Mouse (Mus musculus): ENCODE measurements around the gene Ifrd1. TPM values are rescaled to one million over a fixed set of nuclear protein-coding genes. Genes with fewer than 3 reads are reported as not detected.

Gene Ifrd1
- total RNA-seq, 1 experiment = 116 TPM

DNA sequence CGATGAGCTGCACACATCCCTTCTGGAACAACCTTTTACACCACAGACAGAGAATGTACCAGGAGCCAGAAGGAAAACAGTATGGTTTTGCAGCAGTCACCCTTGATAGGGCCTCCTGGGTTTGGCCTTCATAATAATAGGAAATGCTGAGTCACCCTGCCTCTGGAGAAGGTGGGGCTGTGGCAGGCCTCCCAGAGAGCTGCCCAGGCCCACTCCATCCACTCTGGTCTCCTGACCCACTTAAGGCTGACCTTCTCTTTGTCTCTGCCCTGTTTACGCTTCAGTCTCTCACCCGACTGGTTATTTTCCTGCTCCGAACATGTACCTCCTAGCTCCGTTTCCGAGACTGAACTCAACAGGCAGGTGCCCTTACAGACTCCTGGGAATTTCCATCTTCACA is 328 bp downstream of the Ifrd1 start:
- in situ Hi-C loops (cut with MboI; ENCODE audit: low sequenced_read_pairs in 2 of 2, unreplicated experiment in 2 of 2) = no loop called here
- TF ChIP-seq CHD2 (IDR thresholded peaks at IDR 0.05; ENCODE audit: low read depth, low read length) = no peak
- no peak for TF ChIP-seq ZC3H11A (IDR thresholded peaks at IDR 0.05; ENCODE audit: borderline replicate concordance, low read depth, low read length)
- TF ChIP-seq ZNF384 (IDR thresholded peaks at IDR 0.05; ENCODE audit: low read depth, low read length) = no peak
- peak; percentile 79 for TF ChIP-seq MAFK (IDR thresholded peaks at IDR 0.05; ENCODE audit: insufficient read depth, low read depth, low read length)
- TF ChIP-seq HCFC1 (IDR thresholded peaks at IDR 0.05; ENCODE audit: borderline replicate concordance, insufficient read depth, low read length) = no peak
- H3K9ac ChIP-seq (ENCODE audit: insufficient read depth, low read depth, low read length, poor library complexity, severe bottlenecking) = no peak overlapping the region
- no peaks in the 10 kb centered on the region for H3K9me3 ChIP-seq (ENCODE audit: control insufficient read depth, insufficient read depth, low read depth, low read length)
- H3K4me1 ChIP-seq (ENCODE audit: control insufficient read depth in 2 of 2, insufficient read depth in 2 of 2, low read length in 2 of 2, poor library complexity in 1 of 2) = peaks cover 6 to 8% of the 10 kb centered on the region in 2 experiments; a peak in 3 of 4 replicates
- no peaks in the 10 kb centered on the region for H3K36me3 ChIP-seq (ENCODE audit: control insufficient read depth, insufficient read depth, low read length, poor library complexity, severe bottlenecking)
- DNase-seq (ENCODE audit: low read depth, low spot score) = no peak
- H3K4me3 ChIP-seq (ENCODE audit: insufficient read depth in 1 of 2, low read depth in 1 of 2, low read length in 2 of 2, poor library complexity in 1 of 2, severe bottlenecking in 1 of 2) = no peak overlapping the region
- H3K27ac ChIP-seq (ENCODE audit: insufficient read depth, low read depth, low read length, poor library complexity, severe bottlenecking) = no peak overlapping the region

DNA sequence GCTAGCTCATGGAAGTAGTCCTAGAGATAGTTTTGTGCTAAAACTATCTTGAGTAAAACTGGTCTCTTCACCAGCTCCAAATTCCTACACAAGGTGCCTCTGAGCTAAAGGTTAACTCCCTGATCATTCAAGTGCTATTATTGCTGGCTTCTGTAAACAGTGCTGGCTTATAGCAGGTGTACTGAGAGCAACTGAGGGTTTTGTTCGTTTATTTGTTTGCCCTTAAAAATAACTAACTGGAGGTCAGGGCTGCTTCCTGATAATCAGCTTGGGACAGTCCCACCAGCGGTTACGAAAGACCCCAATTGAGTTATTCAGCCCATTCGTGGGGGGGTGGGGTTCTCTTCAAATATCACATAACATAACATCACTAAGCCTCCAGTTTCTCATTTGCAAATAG is 920 bp downstream of the Ifrd1 start:
- no peak for TF ChIP-seq ZNF384 (IDR thresholded peaks at IDR 0.05; ENCODE audit: low read depth, low read length)
- Histone ChIP-seq H3K36me3 (ENCODE audit: control insufficient read depth, insufficient read depth, low read length, poor library complexity, severe bottlenecking) (no peaks in the 10 kb centered on the region), H3K9me3 (ENCODE audit: control insufficient read depth, insufficient read depth, low read depth, low read length) (no peaks in the 10 kb centered on the region), H3K9ac (ENCODE audit: insufficient read depth, low read depth, low read length, poor library complexity, severe bottlenecking) (no peak overlapping the region), H3K4me1 (ENCODE audit: control insufficient read depth in 2 of 2, insufficient read depth in 2 of 2, low read length in 2 of 2, poor library complexity in 1 of 2) (peaks cover 6 to 8% of the 10 kb centered on the region in 2 experiments; a peak in 3 of 4 replicates), H3K4me3 (ENCODE audit: insufficient read depth in 1 of 2, low read depth in 1 of 2, low read length in 2 of 2, poor library complexity in 1 of 2, severe bottlenecking in 1 of 2) (no peak overlapping the region), H3K27ac (ENCODE audit: insufficient read depth, low read depth, low read length, poor library complexity, severe bottlenecking) (no peak overlapping the region)
- DNase-seq (ENCODE audit: low read depth, low spot score) = no peak
- in situ Hi-C loops (cut with MboI; ENCODE audit: low sequenced_read_pairs in 2 of 2, unreplicated experiment in 2 of 2) = no loop called here

DNA sequence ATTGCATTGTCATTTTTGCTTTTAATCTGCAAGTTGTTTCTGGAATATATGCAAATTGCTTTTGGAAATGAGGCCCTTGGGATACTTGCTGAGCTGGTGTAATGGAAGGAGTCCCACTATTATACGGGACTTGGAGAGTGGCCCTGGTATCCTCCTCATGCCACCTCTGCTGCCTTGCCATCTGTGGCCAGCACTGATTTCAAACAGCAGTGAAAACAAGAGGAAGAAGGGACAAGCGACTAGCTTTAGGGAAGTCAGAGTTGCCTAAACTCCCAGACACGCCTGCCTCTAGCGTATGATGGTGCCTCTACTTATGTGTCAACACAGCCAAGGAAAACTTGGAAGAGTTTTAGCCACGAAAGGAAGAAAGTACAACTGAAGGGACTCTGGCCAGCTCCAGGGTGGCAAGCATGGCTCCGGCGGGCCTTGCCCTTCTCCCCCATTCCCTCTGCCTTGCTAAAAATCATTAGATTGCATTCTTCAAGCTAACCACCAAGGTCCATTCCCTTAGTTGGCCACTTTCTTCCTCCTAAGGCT is 2.8 kb downstream of the Ifrd1 start:
- no peak overlapping the region for H3K27ac ChIP-seq (ENCODE audit: insufficient read depth, low read depth, low read length, poor library complexity, severe bottlenecking)
- in situ Hi-C loops (cut with MboI; ENCODE audit: low sequenced_read_pairs in 2 of 2, unreplicated experiment in 2 of 2) = no loop called here
- H3K4me3 ChIP-seq (ENCODE audit: insufficient read depth in 1 of 2, low read depth in 1 of 2, low read length in 2 of 2, poor library complexity in 1 of 2, severe bottlenecking in 1 of 2) = no peak overlapping the region
- H3K4me1 ChIP-seq (ENCODE audit: control insufficient read depth in 2 of 2, insufficient read depth in 2 of 2, low read length in 2 of 2, poor library complexity in 1 of 2) = peaks cover 3 to 8% of the 10 kb centered on the region in 2 experiments; a peak in 3 of 4 replicates
- no peaks in the 10 kb centered on the region for H3K9me3 ChIP-seq (ENCODE audit: control insufficient read depth, insufficient read depth, low read depth, low read length)
- no peak for TF ChIP-seq CHD2 (IDR thresholded peaks at IDR 0.05; ENCODE audit: low read depth, low read length)
- no peak overlapping the region for H3K9ac ChIP-seq (ENCODE audit: insufficient read depth, low read depth, low read length, poor library complexity, severe bottlenecking)
- no peaks in the 10 kb centered on the region for H3K36me3 ChIP-seq (ENCODE audit: control insufficient read depth, insufficient read depth, low read length, poor library complexity, severe bottlenecking)
- DNase-seq (ENCODE audit: low read depth, low spot score) = no peak

DNA sequence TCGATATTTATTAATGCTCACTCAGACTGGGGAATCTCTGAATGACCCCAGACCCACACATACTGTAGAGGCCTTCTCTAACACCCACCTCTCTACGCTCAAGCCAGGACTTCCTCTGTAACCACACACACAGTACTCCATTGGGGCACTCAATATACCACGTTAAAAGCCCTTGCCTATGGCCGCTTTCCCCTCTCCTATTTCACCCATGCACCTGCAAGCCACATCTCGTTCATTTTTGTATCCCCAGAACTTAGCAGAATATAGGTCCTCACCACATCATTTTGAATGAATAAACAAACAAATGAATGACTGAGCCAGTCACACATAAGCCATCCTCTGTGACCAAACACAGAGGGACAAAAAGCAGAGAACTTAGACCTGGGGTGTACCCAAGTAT is 3.4 kb downstream of the Ifrd1 start:
- in situ Hi-C loops (cut with MboI; ENCODE audit: low sequenced_read_pairs in 2 of 2, unreplicated experiment in 2 of 2) = no loop called here
- DNase-seq (ENCODE audit: low read depth, low spot score) = no peak
- peaks cover 3 to 8% of the 10 kb centered on the region in 2 experiments; a peak in 3 of 4 replicates for H3K4me1 ChIP-seq (ENCODE audit: control insufficient read depth in 2 of 2, insufficient read depth in 2 of 2, low read length in 2 of 2, poor library complexity in 1 of 2)
- H3K4me3 ChIP-seq (ENCODE audit: insufficient read depth in 1 of 2, low read depth in 1 of 2, low read length in 2 of 2, poor library complexity in 1 of 2, severe bottlenecking in 1 of 2) = no peak overlapping the region
- TF ChIP-seq MAFK (IDR thresholded peaks at IDR 0.05; ENCODE audit: insufficient read depth, low read depth, low read length) = no peak
- TF ChIP-seq HCFC1 (IDR thresholded peaks at IDR 0.05; ENCODE audit: borderline replicate concordance, insufficient read depth, low read length) = no peak
- TF ChIP-seq ZC3H11A (IDR thresholded peaks at IDR 0.05; ENCODE audit: borderline replicate concordance, low read depth, low read length) = no peak
- TF ChIP-seq CHD2 (IDR thresholded peaks at IDR 0.05; ENCODE audit: low read depth, low read length) = no peak
- TF ChIP-seq ZNF384 (IDR thresholded peaks at IDR 0.05; ENCODE audit: low read depth, low read length) = no peak
- H3K36me3 ChIP-seq (ENCODE audit: control insufficient read depth, insufficient read depth, low read length, poor library complexity, severe bottlenecking) = no peaks in the 10 kb centered on the region
- H3K27ac ChIP-seq (ENCODE audit: insufficient read depth, low read depth, low read length, poor library complexity, severe bottlenecking) = no peak overlapping the region
- no peaks in the 10 kb centered on the region for H3K9me3 ChIP-seq (ENCODE audit: control insufficient read depth, insufficient read depth, low read depth, low read length)
- no peak overlapping the region for H3K9ac ChIP-seq (ENCODE audit: insufficient read depth, low read depth, low read length, poor library complexity, severe bottlenecking)

DNA sequence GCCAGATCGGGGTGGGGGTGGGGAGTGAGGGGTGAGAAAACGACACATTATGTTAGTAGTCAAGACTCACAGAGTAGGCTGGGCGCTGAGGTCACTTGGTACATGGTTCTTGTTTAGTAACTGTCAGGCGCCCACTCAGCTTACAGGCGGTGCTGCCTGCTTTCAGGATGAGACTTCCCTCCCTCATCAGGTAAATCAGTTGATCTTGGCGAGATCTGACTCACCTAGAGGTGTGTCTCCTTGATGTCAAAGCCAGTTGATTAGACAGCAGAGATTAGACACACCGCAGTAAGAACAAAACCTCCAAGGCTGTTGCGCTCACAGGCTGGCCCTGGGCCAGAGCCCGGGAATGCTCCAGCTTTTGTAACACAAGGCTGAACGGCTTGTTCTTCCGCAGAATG is 4.5 kb downstream of the Ifrd1 start:
- TF ChIP-seq CHD2 (IDR thresholded peaks at IDR 0.05; ENCODE audit: low read depth, low read length) = no peak
- TF ChIP-seq ZNF384 (IDR thresholded peaks at IDR 0.05; ENCODE audit: low read depth, low read length) = no peak
- TF ChIP-seq HCFC1 (IDR thresholded peaks at IDR 0.05; ENCODE audit: borderline replicate concordance, insufficient read depth, low read length) = no peak
- TF ChIP-seq ZC3H11A (IDR thresholded peaks at IDR 0.05; ENCODE audit: borderline replicate concordance, low read depth, low read length) = no peak
- TF ChIP-seq MAFK (IDR thresholded peaks at IDR 0.05; ENCODE audit: insufficient read depth, low read depth, low read length) = no peak
- no peak overlapping the region for H3K27ac ChIP-seq (ENCODE audit: insufficient read depth, low read depth, low read length, poor library complexity, severe bottlenecking)
- H3K9ac ChIP-seq (ENCODE audit: insufficient read depth, low read depth, low read length, poor library complexity, severe bottlenecking) = no peak overlapping the region
- H3K4me1 ChIP-seq (ENCODE audit: control insufficient read depth in 2 of 2, insufficient read depth in 2 of 2, low read length in 2 of 2, poor library complexity in 1 of 2) = peaks cover 3 to 8% of the 10 kb centered on the region in 2 experiments; a peak in 3 of 4 replicates
- no peaks in the 10 kb centered on the region for H3K36me3 ChIP-seq (ENCODE audit: control insufficient read depth, insufficient read depth, low read length, poor library complexity, severe bottlenecking)
- H3K9me3 ChIP-seq (ENCODE audit: control insufficient read depth, insufficient read depth, low read depth, low read length) = no peaks in the 10 kb centered on the region
- H3K4me3 ChIP-seq (ENCODE audit: insufficient read depth in 1 of 2, low read depth in 1 of 2, low read length in 2 of 2, poor library complexity in 1 of 2, severe bottlenecking in 1 of 2) = no peak overlapping the region
- DNase-seq (ENCODE audit: low read depth, low spot score) = no peak
- in situ Hi-C loops (cut with MboI; ENCODE audit: low sequenced_read_pairs in 2 of 2, unreplicated experiment in 2 of 2) = no loop called here

All from ES-E14 (cell line).